Mouse (Mus musculus) olfactory bulb, adult 2 months (tissue): Measurements from ENCODE around the gene Gdf15.
A peak's percentile ranks its signal among the peaks of the same experiment; 100 is the strongest.

Source experiments
- CTCF ChIP-seq: fragments of 200-500 bp; IDR thresholded peaks from 2 replicates; pipeline ENCODE4 v1.5.1; 2012; ENCODE audit warnings: low read depth, mild to moderate bottlenecking, low read length, moderate library complexity; ENCODE audit not compliant: insufficient read depth
- POLR2A ChIP-seq: fragments of 200-500 bp; IDR thresholded peaks from 2 replicates; pipeline ENCODE4 v1.6.1; 2012; ENCODE audit warnings: mild to moderate bottlenecking, low read depth, low read length, moderate library complexity; ENCODE audit not compliant: insufficient read depth

GRCm38 (mm10) chr8:70585258-70585652, 47.0 kb downstream of the Gdf15 start:
- TF ChIP-seq CTCF: peak; percentile 61
- no peak for TF ChIP-seq POLR2A
